Mouse (Mus musculus) left cerebral cortex, postnatal 25 days (tissue): ENCODE measurements around the gene Nup85. TPM values are rescaled to one million over a fixed set of nuclear protein-coding genes. Genes with fewer than 3 reads are reported as not detected.
"Not testable (repeated sequence)": the region's sequence is repeated elsewhere in the genome, so short reads cannot be mapped to it uniquely, and the experiment has no call there.

ENCODE experiments used
- DNase-seq, 2 experiments: peaks; one replicate each; pipeline ENCODE4 v3.0.0; 2022; ENCODE audit warnings: low spot score in 2 of 2, mixed read lengths in 1 of 2
- intact Hi-C: fragments of 180-260 bp; cut with DNase I; formaldehyde crosslinking; loops from one replicate; pipeline ENCODE4 v1.15.1; 2025
- total RNA-seq, 2 experiments: library from RNA; stranded (reverse); gene quantifications; 2 replicates each; pipeline ENCODE4 v1.2.3; 2021

The Nup85 gene
- 10 to 100 TPM; 45.7 to 49.1 TPM for total RNA-seq

GRCm38 (mm10) chr11:115564064-115564809 is at the start of gene Nup85:
Gene Nup85, plus strand, starts transcription at chr11:115564434.
- intact Hi-C loops, result no loop called here
- DNase-seq, result peak; percentile 95 to 97

GRCm38 (mm10) chr11:115515021-115515420 is 49.2 kb upstream of the Nup85 start:
- DNase-seq, result no peak
- intact Hi-C loops, result no loop called here

- DNase-seq, result no peak
- intact Hi-C loops, result no loop called here
Measured at GRCm38 (mm10) chr11:115516942-115517341, 47.3 kb upstream of the Nup85 start.

GRCm38 (mm10) chr11:115518693-115519092 is 45.5 kb upstream of the Nup85 start:
- DNase-seq, result peak; percentile 26 to 73
- intact Hi-C loops, result no loop called here

GRCm38 (mm10) chr11:115519581-115519980 is 44.7 kb upstream of the Nup85 start:
- intact Hi-C loops, result no loop called here
- no peak for DNase-seq

- no peak for DNase-seq
- intact Hi-C loops, result no loop called here
Measured at GRCm38 (mm10) chr11:115520218-115520617, 44.0 kb upstream of the Nup85 start.

GRCm38 (mm10) chr11:115521080-115521479 is 43.2 kb upstream of the Nup85 start:
- DNase-seq, result no peak
- intact Hi-C loops, result no loop called here

- intact Hi-C loops, result no loop called here
- no peak for DNase-seq
Measured at GRCm38 (mm10) chr11:115522238-115522637, 42.0 kb upstream of the Nup85 start.

GRCm38 (mm10) chr11:115522703-115523102 is 41.5 kb upstream of the Nup85 start:
- intact Hi-C loops, result no loop called here
- DNase-seq, result no peak

GRCm38 (mm10) chr11:115526446-115526845 is 37.8 kb upstream of the Nup85 start:
- DNase-seq, intact Hi-C loops: not testable (repeated sequence)

GRCm38 (mm10) chr11:115534759-115535371 is 29.4 kb upstream of the Nup85 start:
- intact Hi-C loops, result loop anchor here (5.0 kb wide), 1 partner anchor 43 kb away; the partner anchor contains the start of gene Nt5c
- DNase-seq, result no peak

GRCm38 (mm10) chr11:115535401-115536037 is 28.7 kb upstream of the Nup85 start:
- DNase-seq, result peak; percentile 45 to 63
- intact Hi-C loops, result loop anchor here (5.0 kb wide), 1 partner anchor 43 kb away; the partner anchor contains the start of gene Nt5c

- intact Hi-C loops, result loop anchor here (5.0 kb wide), 1 partner anchor 44 kb away; the partner anchor contains the start of gene Nt5c
- DNase-seq, result peak; percentile 97 to 98
Measured at GRCm38 (mm10) chr11:115536038-115536681, 28.1 kb upstream of the Nup85 start, which contains the start of gene Sumo2. Gene Sumo2, minus strand, starts transcription at chr11:115536276.

- intact Hi-C loops, result loop anchor here (5.0 kb wide), 1 partner anchor 45 kb away; the partner anchor contains the start of gene Nt5c
Measured at GRCm38 (mm10) chr11:115536856-115537568, 27.2 kb upstream of the Nup85 start.

GRCm38 (mm10) chr11:115538045-115538444 is 26.2 kb upstream of the Nup85 start:
- no peak for DNase-seq
- intact Hi-C loops, result loop anchor here (5.0 kb wide), 1 partner anchor 46 kb away; the partner anchor contains the start of gene Nt5c

More at GRCm38 (mm10) chr11:115536856-115537568, 27.2 kb upstream of the Nup85 start:
- peak; percentile 42 to 74 for DNase-seq

GRCm38 (mm10) chr11:115543571-115543970 is 20.7 kb upstream of the Nup85 start:
- DNase-seq, result no peak
- intact Hi-C loops, result no loop called here

- DNase-seq, result no peak
Measured at GRCm38 (mm10) chr11:115552783-115553182, 11.5 kb upstream of the Nup85 start.

GRCm38 (mm10) chr11:115555717-115556116 is 8.5 kb upstream of the Nup85 start:
- intact Hi-C loops, result no loop called here
- no peak for DNase-seq

More at GRCm38 (mm10) chr11:115552783-115553182, 11.5 kb upstream of the Nup85 start:
- intact Hi-C loops, result no loop called here

GRCm38 (mm10) chr11:115563406-115563805 is 828 bp upstream of the Nup85 start:
- intact Hi-C loops, result no loop called here
- DNase-seq, result no peak
